Mouse (Mus musculus) forebrain, postnatal 0 days (tissue): ENCODE results near the gene Ddx31. TPM values are rescaled to one million over a fixed set of nuclear protein-coding genes. Genes with fewer than 3 reads are reported as not detected.

Experiments used
- ATAC-seq: fragments of 200-750 bp; cut with Nextera tagmentation; 2 replicates; pipeline ENCODE4 v1.8.0; 2017; ENCODE audit warnings: mild to moderate bottlenecking, moderate library complexity
- DNase-seq: peaks from one replicate; pipeline ENCODE4 v3.0.0-alpha.2; 2015
- H3K27ac ChIP-seq: fragments of 300-500 bp; sonication (generic); 2 replicates; pipeline ENCODE4 v1.5.1; 2014; ENCODE audit warnings: low read depth, mild to moderate bottlenecking, antibody characterized with exemption, low read length, moderate library complexity, mixed read lengths
- H3K27me3 ChIP-seq: fragments of 300-500 bp; sonication (generic); 2 replicates; pipeline ENCODE4 v1.6.1; 2014; ENCODE audit warnings: mild to moderate bottlenecking, low read length, mixed read lengths; ENCODE audit not compliant: insufficient read depth
- H3K36me3 ChIP-seq: fragments of 300-500 bp; sonication (generic); 2 replicates; pipeline ENCODE4 v1.6.1; 2014; ENCODE audit warnings: mild to moderate bottlenecking, moderate library complexity; ENCODE audit not compliant: insufficient read depth
- H3K4me1 ChIP-seq: fragments of 300-500 bp; sonication (generic); 2 replicates; pipeline ENCODE4 v1.6.1; 2014; ENCODE audit warnings: antibody characterized with exemption; ENCODE audit not compliant: insufficient read depth
- H3K4me2 ChIP-seq: fragments of 300-500 bp; sonication (generic); 2 replicates; pipeline ENCODE4 v1.6.1; 2014; ENCODE audit warnings: low read depth, mild to moderate bottlenecking, moderate library complexity
- H3K4me3 ChIP-seq: fragments of 300-500 bp; sonication (generic); 2 replicates; pipeline ENCODE4 v1.5.1; 2014; ENCODE audit warnings: low read depth, low read length, mixed read lengths
- H3K9ac ChIP-seq: fragments of 300-500 bp; sonication (generic); 2 replicates; pipeline ENCODE4 v1.6.1; 2014; ENCODE audit warnings: mild to moderate bottlenecking
- H3K9me3 ChIP-seq: fragments of 300-500 bp; sonication (generic); 2 replicates; pipeline ENCODE4 v1.6.1; 2016; ENCODE audit warnings: low read length
- CTCF ChIP-seq: sonication (generic); IDR thresholded peaks from 2 replicates; pipeline ENCODE4 v1.5.1; 2016; ENCODE audit warnings: antibody characterized with exemption, control low read depth, low read depth
- WGBS: fragments of 180-500 bp; shearing (Covaris S2); extraction: QIAGEN DNeasy Blood & Tissue Kit; methylation state at CpG from one replicate; pipeline ENCODE4 v1.1.7; 2014; 5-methylcytosine and 5-hydroxymethylcytosine counted together
- polyA plus RNA-seq: library from polyadenylated mRNA; unstranded; fragments of >200 nt; fragmentation: Nextera tagmentation; extraction: Ambion mirVana; gene quantifications from 2 replicates; pipeline ENCODE4 v1.2.1, GENCODE M21; 2015
- total RNA-seq: library from RNA; depleted of rRNA; stranded (reverse); fragments of >200 nt; gene quantifications from 2 replicates; pipeline ENCODE4 v1.2.3, GENCODE M21; 2014

Ddx31 gene
- total and polyA plus RNA-seq, 2 experiments from 2014 or later, result 10.0 to 22.3 TPM

- peaks cover 35% of the 10 kb centered on the region for H3K27me3 ChIP-seq
- no peaks in the 10 kb centered on the region for H3K9me3 ChIP-seq
- 40% methylated on average over 4 of the region's 4 CpGs for WGBS
- ATAC-seq (no peak), DNase-seq (no peak)
- no peak for TF ChIP-seq CTCF
- H3K27ac ChIP-seq, result no peak overlapping the region
- no peak overlapping the region for H3K4me2 ChIP-seq
- H3K4me3 ChIP-seq, result no peak overlapping the region
- no peak overlapping the region for H3K9ac ChIP-seq
- no peaks in the 10 kb centered on the region for H3K4me1 ChIP-seq
- H3K36me3 ChIP-seq, result peaks cover 25% of the 10 kb centered on the region
Observed at GRCm38 (mm10) chr2:28905561-28905960, 65.4 kb downstream of the Ddx31 start.

- DNase-seq, result no peak
- no peaks in the 10 kb centered on the region for H3K4me1 ChIP-seq
- no peak overlapping the region for H3K9ac ChIP-seq
- H3K27ac ChIP-seq, result no peak overlapping the region
- no peak for TF ChIP-seq CTCF
- no peak overlapping the region for H3K4me3 ChIP-seq
- WGBS, result 6% methylated on average over 10 of the region's 10 CpGs
- H3K27me3 ChIP-seq, result peaks cover 54% of the 10 kb centered on the region
- peak overlapping the region; percentile 1; the same call in 1 of the 2 replicates for H3K4me2 ChIP-seq
- peaks cover 22% of the 10 kb centered on the region for H3K36me3 ChIP-seq
- H3K9me3 ChIP-seq, result no peaks in the 10 kb centered on the region
- ATAC-seq, result no peak
Observed at GRCm38 (mm10) chr2:28907691-28908388, 67.6 kb downstream of the Ddx31 start.

- Histone ChIP-seq H3K9me3 (no peaks in the 10 kb centered on the region), H3K27me3 (peaks cover 61% of the 10 kb centered on the region), H3K27ac (no peak overlapping the region), H3K9ac (no peak overlapping the region), H3K4me3 (no peak overlapping the region), H3K4me2 (peak overlapping the region; percentile 1; the same call in 1 of the 2 replicates), H3K36me3 (peaks cover 20% of the 10 kb centered on the region), H3K4me1 (no peaks in the 10 kb centered on the region)
- WGBS, result 3% methylated on average over 37 of the region's 39 CpGs
- ATAC-seq, result peak; percentile 34; the same call in 1 of the 2 replicates
- DNase-seq, result no peak
- TF ChIP-seq CTCF, result no peak
Observed at GRCm38 (mm10) chr2:28908389-28909153, 68.4 kb downstream of the Ddx31 start.

GRCm38 (mm10) chr2:28909186-28909817 is 69.1 kb downstream of the Ddx31 start:
- H3K9ac ChIP-seq, result no peak overlapping the region
- no peaks in the 10 kb centered on the region for H3K9me3 ChIP-seq
- no peak overlapping the region for H3K27ac ChIP-seq
- no peak overlapping the region for H3K4me2 ChIP-seq
- no peak; the same call in 1 of the 2 replicates for ATAC-seq
- TF ChIP-seq CTCF, result no peak
- peaks cover 69% of the 10 kb centered on the region for H3K27me3 ChIP-seq
- no peak overlapping the region for H3K4me3 ChIP-seq
- no peak for DNase-seq
- peaks cover 20% of the 10 kb centered on the region for H3K36me3 ChIP-seq
- 2% methylated on average over 41 of the region's 41 CpGs for WGBS
- no peaks in the 10 kb centered on the region for H3K4me1 ChIP-seq

- ATAC-seq, result no peak
- no peak for DNase-seq
- WGBS, result 6% methylated on average over 25 of the region's 25 CpGs
- no peak for TF ChIP-seq CTCF
- Histone ChIP-seq H3K9ac (no peak overlapping the region), H3K27me3 (peaks cover 76% of the 10 kb centered on the region), H3K27ac (no peak overlapping the region), H3K4me1 (no peaks in the 10 kb centered on the region), H3K4me3 (no peak overlapping the region), H3K4me2 (no peak overlapping the region), H3K36me3 (peaks cover 12% of the 10 kb centered on the region; the same call in 1 of the 2 replicates), H3K9me3 (no peaks in the 10 kb centered on the region)
Observed at GRCm38 (mm10) chr2:28909818-28910710, 69.9 kb downstream of the Ddx31 start.

- H3K36me3 ChIP-seq, result peaks cover 6% of the 10 kb centered on the region; the same call in 1 of the 2 replicates
- H3K4me1 ChIP-seq, result 0 out of 2 replicates have a peak, but pooled peaks cover 2% of the 10 kb centered on the region
- no peak overlapping the region for H3K9ac ChIP-seq
- DNase-seq (no peak), ATAC-seq (no peak)
- no peak overlapping the region for H3K4me2 ChIP-seq
- no peak overlapping the region for H3K27ac ChIP-seq
- peaks cover 84% of the 10 kb centered on the region for H3K27me3 ChIP-seq
- no peaks in the 10 kb centered on the region for H3K9me3 ChIP-seq
- H3K4me3 ChIP-seq, result no peak overlapping the region
- WGBS, result 13% methylated on average over 3 of the region's 3 CpGs
- TF ChIP-seq CTCF, result no peak
Observed at GRCm38 (mm10) chr2:28910877-28911276, 70.7 kb downstream of the Ddx31 start.
